Mouse (Mus musculus): ENCODE measurements at regions not wholly inside any gene's neighbourhood (a gene's known extent, or its start where the extent isn't known, plus 50 kb on each side); places are given as distances from the start of the nearest gene placed in this dataset.
"Not testable (repeated sequence)": the region's sequence is repeated elsewhere in the genome, so short reads cannot be mapped to it uniquely, and the experiment has no call there.

DNA sequence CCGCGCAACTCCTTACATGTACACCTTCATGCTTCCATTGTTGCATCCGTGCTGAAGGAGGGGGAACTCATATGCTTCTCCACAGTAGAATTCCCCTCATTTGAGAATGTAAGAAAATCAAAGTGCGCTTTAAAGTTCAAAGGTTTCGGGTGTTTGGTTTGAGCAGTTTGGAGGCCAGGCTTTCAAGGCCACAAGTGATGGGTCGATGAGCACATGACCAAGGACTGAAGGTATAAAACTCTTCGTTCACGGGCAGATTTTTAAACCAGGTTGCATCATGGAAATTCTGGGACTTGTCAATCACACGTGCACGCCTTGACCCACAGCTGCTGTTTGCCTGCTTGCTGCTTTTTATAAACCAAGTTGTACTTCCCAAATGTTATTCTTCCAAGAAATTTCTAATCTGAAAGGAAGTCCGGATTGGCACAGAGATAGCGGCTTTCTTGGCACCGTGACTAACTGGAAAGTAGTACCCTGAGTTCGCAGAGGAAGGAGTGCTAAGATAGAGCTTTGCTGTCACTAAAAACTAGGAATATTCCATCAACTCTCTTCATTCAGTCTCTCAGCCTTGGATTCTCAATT lies 132.7 kb upstream of the Myt1l start:
- DNase-seq: no peak

DNA sequence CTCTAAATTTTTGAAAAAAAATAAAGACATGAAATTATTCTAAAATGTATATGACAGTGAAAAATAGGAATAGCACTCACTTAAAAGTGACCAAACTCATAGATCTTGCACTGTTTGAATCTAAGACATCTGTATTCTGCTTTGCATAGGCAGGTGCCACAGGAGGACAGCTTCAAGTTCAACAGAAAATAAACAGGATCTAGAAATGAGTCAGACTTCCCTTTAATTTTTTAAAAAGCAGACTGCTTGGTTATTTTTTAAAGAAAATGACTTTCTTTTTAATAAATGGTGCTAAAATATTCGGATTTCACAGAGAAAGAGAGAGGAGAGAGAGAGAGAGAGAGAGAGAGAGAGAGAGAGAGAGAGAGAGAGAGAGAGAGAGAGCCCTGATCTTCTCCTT lies 123.8 kb upstream of the Myt1l start:
- DNase-seq: no peak

DNA sequence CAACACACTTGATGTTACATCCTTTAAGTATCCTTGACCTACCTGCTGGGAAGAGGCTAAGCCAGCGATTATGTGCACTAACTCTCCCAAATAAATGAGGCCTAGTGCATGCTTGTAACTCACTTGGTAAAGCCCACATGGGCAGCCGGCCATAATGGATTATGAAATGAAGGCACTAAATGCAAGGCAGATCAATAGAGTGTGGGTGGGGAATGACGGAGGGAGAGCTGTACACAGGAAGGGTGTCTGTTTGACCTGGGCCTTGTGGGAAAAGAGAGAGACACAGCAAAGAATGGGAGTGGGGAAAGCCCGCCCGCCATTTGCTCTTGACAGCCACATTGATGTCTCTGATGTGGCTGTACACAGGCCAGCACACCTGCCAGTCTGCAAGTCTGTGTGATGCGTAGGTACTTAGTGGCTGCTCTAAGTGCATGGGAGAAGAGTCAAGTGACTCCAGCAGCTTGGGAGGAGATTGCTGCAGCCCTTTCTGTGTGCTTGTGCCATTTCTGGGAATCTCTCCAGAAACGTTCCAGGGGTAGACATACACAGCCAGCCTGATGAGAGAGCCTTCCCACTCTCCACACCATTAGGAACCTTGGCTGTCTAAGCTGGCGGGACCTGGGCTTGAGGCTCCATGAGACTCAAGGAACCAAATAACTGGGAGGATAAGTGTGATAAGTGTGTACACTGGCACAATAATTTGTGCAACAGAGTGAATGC lies 118.7 kb upstream of the Myt1l start:
- no peak for DNase-seq

DNA sequence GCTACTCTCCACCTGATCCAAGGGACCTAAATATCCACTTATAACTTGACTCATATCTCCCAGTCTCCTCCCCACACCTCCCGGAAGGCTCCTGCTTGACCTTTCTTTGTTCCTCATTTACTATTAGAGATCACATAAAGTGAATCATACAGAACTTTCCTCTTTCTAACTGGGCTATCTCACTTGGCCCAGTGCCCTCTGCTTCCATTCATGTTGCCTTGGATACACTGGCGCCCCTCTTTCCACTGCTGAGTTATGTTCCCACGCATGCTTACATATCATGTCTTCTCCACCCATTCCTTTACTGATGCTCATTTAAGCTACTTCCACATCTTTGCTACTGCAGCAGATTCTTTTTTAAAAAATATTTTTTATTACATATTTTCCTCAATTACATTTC lies 94.2 kb upstream of the Myt1l start:
- no peak for DNase-seq

DNA sequence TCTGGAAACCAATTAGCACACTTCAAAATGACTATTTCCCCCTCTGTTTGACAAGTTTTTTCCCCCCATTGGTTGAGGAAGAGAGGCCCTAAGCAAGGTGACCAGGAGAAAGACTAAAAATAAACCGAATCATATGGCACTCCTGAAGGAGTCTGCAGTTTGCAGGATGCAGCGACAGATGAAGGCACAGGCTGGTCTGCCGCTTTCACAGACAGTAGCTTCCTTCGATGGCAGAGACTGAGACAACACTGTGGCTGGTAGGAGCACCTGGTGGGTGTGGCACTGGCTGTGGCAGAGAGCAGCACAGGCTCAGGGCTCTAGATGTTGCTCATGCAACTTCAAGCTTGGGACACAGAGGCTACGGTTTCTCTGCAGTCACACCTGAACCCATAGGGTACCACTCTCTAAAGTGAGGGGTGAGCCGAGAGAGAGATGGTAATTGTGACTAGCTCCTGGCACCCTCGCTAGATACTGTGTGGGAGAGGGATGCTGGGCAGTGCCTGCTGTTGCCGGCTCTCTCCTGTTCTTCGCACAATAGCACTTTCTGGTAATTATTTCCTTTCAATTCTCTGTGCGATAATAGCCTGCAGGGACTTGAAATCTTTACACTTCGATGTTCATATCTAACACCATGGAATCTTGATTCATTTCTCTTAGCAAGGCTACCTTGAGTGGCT lies 88.7 kb upstream of the Myt1l start:
- no peak for DNase-seq

DNA sequence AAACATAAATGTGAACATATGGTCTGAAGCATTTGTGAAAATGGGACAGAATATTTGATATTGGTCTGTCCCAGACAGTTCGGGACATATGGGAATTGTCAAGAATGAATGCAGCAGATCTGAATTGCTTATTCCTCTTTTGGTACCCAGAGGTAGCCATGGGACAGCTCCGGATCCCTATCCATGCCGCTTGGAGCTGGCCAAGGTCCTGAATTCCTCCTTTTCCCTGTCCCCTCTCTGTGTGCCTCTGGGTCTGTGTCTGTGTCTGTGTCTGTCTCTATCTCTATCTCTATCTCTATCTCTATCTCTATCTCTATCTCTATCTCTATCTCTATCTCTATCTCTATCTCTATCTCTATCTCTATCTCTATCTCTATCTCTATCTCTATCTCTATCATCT lies 63.0 kb upstream of the Myt1l start:
- not testable (repeated sequence) for DNase-seq
